ENCODE assay signal across 9 mouse cellular contexts in genomic region chr6:90808544-90808943, GRCm38 (mm10).
DNase-seq lines count a peak whose midpoint lies in the region; ATAC-seq and TF ChIP-seq lines count a peak whose summit lies in the region.
"Had no signal": no experiment of that assay in that cellular context is flagged by ENCODE, and none has a peak within 500 bp of the region (broad histone marks: within the 10 kb centered on the region; RNA-seq: fewer than 3 reads in every experiment).

No protein-coding gene starts in this region.

- H3K36me3 ChIP-seq in heart, embryonic 10.5 days: no peaks in the 10 kb centered on the region
- no peaks in the 10 kb centered on the region for H3K36me3 ChIP-seq in embryonic facial prominence, embryonic 14.5 days (ENCODE audit: control insufficient read depth, insufficient read depth, low read length)
- no peaks in the 10 kb centered on the region for H3K36me3 ChIP-seq in limb, embryonic 15.5 days
- H3K36me3 ChIP-seq in kidney, adult 2 months (ENCODE audit: control insufficient read depth, insufficient read depth, low read length): no peaks in the 10 kb centered on the region

- peaks cover 75% of the 10 kb centered on the region for H3K4me1 ChIP-seq in heart, embryonic 10.5 days
- H3K4me1 ChIP-seq in embryonic facial prominence, embryonic 14.5 days (ENCODE audit: control insufficient read depth, insufficient read depth, low read length): peaks cover 22% of the 10 kb centered on the region
- peaks cover 36% of the 10 kb centered on the region for H3K4me1 ChIP-seq in limb, embryonic 15.5 days
- H3K4me1 ChIP-seq in kidney, adult 2 months (ENCODE audit: control insufficient read depth, insufficient read depth, low read length): no peaks in the 10 kb centered on the region

- H3K4me3 ChIP-seq in heart, embryonic 10.5 days: no peak overlapping the region
- H3K4me3 ChIP-seq in embryonic facial prominence, embryonic 14.5 days (ENCODE audit: low read depth, low read length): no peak overlapping the region
- H3K4me3 ChIP-seq in limb, embryonic 15.5 days: no peak overlapping the region
- H3K4me3 ChIP-seq in kidney, adult 2 months (ENCODE audit: insufficient read depth, low read depth, low read length): no peak overlapping the region

- H3K4me2 ChIP-seq in embryonic facial prominence, embryonic 14.5 days (ENCODE audit: low read depth, low read length): no peak overlapping the region
- no peak overlapping the region for H3K4me2 ChIP-seq in limb, embryonic 15.5 days

- peak overlapping the region; percentile 25; the same call in 1 of the 2 replicates for H3K9ac ChIP-seq in embryonic facial prominence, embryonic 14.5 days (ENCODE audit: low read depth, low read length)
- H3K9ac ChIP-seq in limb, embryonic 15.5 days: no peak overlapping the region

- no peak for TF ChIP-seq POLR2A in kidney, adult 2 months (IDR thresholded peaks at IDR 0.05; ENCODE audit: low read depth, low read length)

- no peak for TF ChIP-seq CTCF in kidney, adult 2 months (conservative IDR thresholded peaks at IDR 0.05; ENCODE audit: insufficient read depth, insufficient read length, low read depth, low read length)

- no peak for DNase-seq in heart, embryonic 10.5 days (ENCODE audit: low spot score)
- no peak for DNase-seq in heart, adult 9 months (ENCODE audit: low spot score in 2 of 2)
- DNase-seq in CD4-positive helper T cell, adult 2 months (ENCODE audit: low read depth, low spot score): peak; percentile 6
- peak; percentile 48 for DNase-seq in embryonic facial prominence, embryonic 14.5 days (ENCODE audit: low spot score)
- no peak for DNase-seq in gastrocnemius, postnatal 25 days
- no peak for DNase-seq in kidney, adult 2 months
- no peak for DNase-seq in urinary bladder, postnatal 4 days (ENCODE audit: low spot score in 2 of 2)
- DNase-seq: lung, adult 18-20 months had no signal

- H3K9me3 ChIP-seq in heart, embryonic 10.5 days: no peaks in the 10 kb centered on the region
- no peaks in the 10 kb centered on the region for H3K9me3 ChIP-seq in embryonic facial prominence, embryonic 14.5 days (ENCODE audit: control insufficient read depth, low read length)
- no peaks in the 10 kb centered on the region for H3K9me3 ChIP-seq in limb, embryonic 15.5 days

- peaks cover 14% of the 10 kb centered on the region; the same call in 1 of the 2 replicates for H3K27me3 ChIP-seq in heart, embryonic 10.5 days (ENCODE audit: insufficient read depth, poor library complexity, severe bottlenecking)
- no peaks in the 10 kb centered on the region for H3K27me3 ChIP-seq in embryonic facial prominence, embryonic 14.5 days (replicated peaks; ENCODE audit: control insufficient read depth, insufficient read depth, low read length)
- no peaks in the 10 kb centered on the region for H3K27me3 ChIP-seq in limb, embryonic 15.5 days
- no peaks in the 10 kb centered on the region for H3K27me3 ChIP-seq in kidney, adult 2 months (replicated peaks; ENCODE audit: control insufficient read depth, insufficient read depth, low read length)

- H3K27ac ChIP-seq in heart, embryonic 10.5 days: peak overlapping the region; percentile 69
- no peak overlapping the region for H3K27ac ChIP-seq in embryonic facial prominence, embryonic 14.5 days (replicated peaks; ENCODE audit: low read depth, low read length)
- peak overlapping the region; percentile 24; the same call in 1 of the 2 replicates for H3K27ac ChIP-seq in limb, embryonic 15.5 days
- H3K27ac ChIP-seq in kidney, adult 2 months (ENCODE audit: insufficient read depth, low read depth, low read length): no peak overlapping the region

- WGBS in heart, embryonic 10.5 days: 20% methylated on average over 5 of the region's 5 CpGs
- WGBS in embryonic facial prominence, embryonic 14.5 days: 13% methylated on average over 5 of the region's 5 CpGs
- 20% methylated on average over 5 of the region's 5 CpGs for WGBS in limb, embryonic 15.5 days
- 59% methylated on average over 5 of the region's 5 CpGs for WGBS in kidney, adult 2 months

- no peak for ATAC-seq in embryonic facial prominence, embryonic 14.5 days (ENCODE audit: low read depth)
- no peak for ATAC-seq in limb, embryonic 15.5 days (ENCODE audit: insufficient number of reproducible peaks, low FRiP score, low TSS enrichment, low read depth)

Comparison
In these comparisons a context has a peak if more than half of its experiments do, and no peak if none do; other contexts are left out.
1. DNase-seq: peak in CD4-positive helper T cell, adult 2 months (single experiment) and embryonic facial prominence, embryonic 14.5 days (single experiment); none in heart, embryonic 10.5 days (single experiment), heart, adult 9 months (0 of 2), gastrocnemius, postnatal 25 days (single experiment), kidney, adult 2 months (single experiment) and urinary bladder, postnatal 4 days (0 of 2).
2. H3K27ac ChIP-seq: peak in heart, embryonic 10.5 days (single experiment) and limb, embryonic 15.5 days (single experiment); none in embryonic facial prominence, embryonic 14.5 days (single experiment) and kidney, adult 2 months (single experiment).